Mouse (Mus musculus) spleen, adult 10 weeks (tissue): Measurements from ENCODE around the gene Ggn. TPM values are rescaled to one million over a fixed set of nuclear protein-coding genes. Genes with fewer than 3 reads are reported as not detected.

Experiments
- polyA plus RNA-seq: library from polyadenylated mRNA; stranded (reverse); fragments of 350-450 nt; fragmentation: Illumina TruSeq; extraction: RNeasy Lipid Tissue Mini Kit (QIAGEN cat#74804); gene quantifications from one replicate; pipeline ENCODE4 v1.2.3, GENCODE M21; 2015; ENCODE audit warnings: low replicate concordance; ENCODE audit not compliant: insufficient read depth

The Ggn gene
- not detected for polyA plus RNA-seq

DNA sequence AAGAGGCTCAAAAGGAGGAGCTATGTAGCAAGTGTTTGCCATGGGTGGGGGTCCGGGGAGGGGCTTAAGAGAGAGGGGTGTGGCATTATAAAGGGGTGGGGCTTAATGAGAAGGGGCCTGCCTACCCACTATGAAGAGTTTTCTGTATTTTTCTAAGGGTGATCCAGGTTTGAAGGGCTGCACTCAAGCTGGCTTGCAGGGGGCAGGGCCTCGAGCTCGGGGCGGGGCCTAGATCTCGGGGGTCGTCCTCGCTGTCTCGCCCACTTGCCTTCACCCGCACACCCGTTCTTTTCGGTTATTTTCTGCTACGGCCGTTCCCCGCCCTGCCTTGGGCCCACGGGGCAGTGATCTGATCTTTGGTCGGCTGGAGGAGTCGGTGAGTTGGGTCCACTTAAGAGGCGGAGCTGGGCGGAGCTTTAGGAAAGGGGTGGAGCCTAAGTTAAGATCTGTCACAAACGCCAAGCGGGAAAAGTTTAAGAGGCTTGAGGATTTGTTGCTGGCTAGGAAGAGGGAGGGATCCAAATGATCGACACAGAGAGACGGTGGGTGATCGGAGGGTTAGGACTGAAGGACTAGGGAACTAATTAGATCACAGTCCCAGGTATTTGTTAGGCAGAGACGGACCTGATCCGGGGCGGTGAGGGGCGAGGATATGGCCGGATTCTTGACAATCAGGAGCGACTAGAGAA lies at the start of gene Ggn, which contains the start of gene Spred3:
Ggn (plus strand) TSS at position 145 of the 689 bp plus-strand sequence.
Spred3 (minus strand) TSS at position 346 of the 689 bp plus-strand sequence.

GRCm38 (mm10) chr7:29124970-29125369 lies 45.0 kb upstream of the Ggn start, which contains the start of gene Ryr1:
TSS of gene Ryr1 (minus strand) at chr7:29125179.

DNA sequence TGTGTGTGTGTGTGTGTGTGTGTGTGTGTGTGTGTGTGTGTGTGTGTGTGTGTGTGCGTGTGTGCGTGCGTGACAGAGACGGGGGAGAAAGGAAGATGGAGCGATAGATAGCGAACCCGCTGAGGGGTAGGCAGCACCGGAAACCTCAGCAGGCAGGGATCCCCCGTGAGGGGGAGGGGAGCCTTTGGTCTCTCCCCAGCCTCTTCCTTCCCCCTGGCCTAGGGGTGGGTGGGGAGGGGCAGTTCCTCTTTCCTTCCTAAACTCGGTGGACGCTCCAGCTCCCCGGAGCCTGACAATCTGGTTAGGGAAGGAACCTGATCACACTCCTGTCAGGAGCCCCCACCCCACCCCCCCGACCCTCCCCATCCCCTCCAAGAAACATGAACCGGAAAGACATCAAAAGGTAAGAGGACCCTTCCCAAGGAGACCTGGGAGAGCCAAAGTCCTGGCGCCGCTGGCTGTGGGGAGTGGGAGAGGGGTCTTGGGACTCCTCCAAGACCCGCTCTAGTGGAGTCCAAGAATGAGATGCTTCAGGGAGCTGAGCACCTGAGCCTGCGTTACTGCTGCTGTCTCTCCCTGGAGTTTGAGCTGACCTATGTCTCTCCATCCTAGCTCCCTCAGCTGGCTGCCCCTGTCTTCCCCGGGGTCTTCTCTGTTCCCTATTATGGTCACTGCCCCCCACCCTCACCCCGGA lies 35.2 kb upstream of the Ggn start, which contains the start of gene Rasgrp4:
Rasgrp4 (plus strand) TSS at position 159 of the 694 bp plus-strand sequence.

GRCm38 (mm10) chr7:29155838-29156782 lies 13.9 kb upstream of the Ggn start, which contains the start of gene Fam98c:
TSS of gene Fam98c (minus strand) at chr7:29156234.

GRCm38 (mm10) chr7:29180077-29180853 lies 10.3 kb downstream of the Ggn start, which contains the start of gene Psmd8:
TSS of gene Psmd8 (minus strand) at chr7:29180701.

GRCm38 (mm10) chr7:29213675-29214082 lies 43.7 kb downstream of the Ggn start, which contains the start of gene Catsperg1:
TSS of gene Catsperg1 (minus strand) at chr7:29214035.

Other genes with a start within 250 kb of the Ggn start
- gene Actn4, start 207.9 kb upstream of the Ggn start, polyA plus RNA-seq = 115 TPM
- gene Eif3k, start 188.3 kb upstream of the Ggn start, polyA plus RNA-seq = 219 TPM
- gene Map4k1, start 188.2 kb upstream of the Ggn start, polyA plus RNA-seq = 73.6 TPM
- 0.65 TPM for gene Ryr1, start 45.0 kb upstream of the Ggn start, polyA plus RNA-seq
- 10.7 TPM for gene Rasgrp4, start 35.4 kb upstream of the Ggn start, polyA plus RNA-seq
- gene Fam98c, start 14.0 kb upstream of the Ggn start, polyA plus RNA-seq = 17.0 TPM
- 4.7 TPM for gene Spred3, start 201 bp downstream of the Ggn start, polyA plus RNA-seq
- 176 TPM for gene Psmd8, start 10.5 kb downstream of the Ggn start, polyA plus RNA-seq
- gene Catsperg1, start 43.8 kb downstream of the Ggn start, polyA plus RNA-seq = 2.8 TPM
- gene Kcnk6, start 62.3 kb downstream of the Ggn start, polyA plus RNA-seq = 19.7 TPM
- gene Yif1b, start 68.1 kb downstream of the Ggn start, polyA plus RNA-seq = 9.7 TPM
- 1.9 TPM for gene 2200002D01Rik, start 78.3 kb downstream of the Ggn start, polyA plus RNA-seq
- 39.3 TPM for gene Spint2, start 111.7 kb downstream of the Ggn start, polyA plus RNA-seq
- gene Ppp1r14a, start 119.1 kb downstream of the Ggn start, polyA plus RNA-seq = 3.5 TPM
- not detected for gene Dpf1, start 133.7 kb downstream of the Ggn start, polyA plus RNA-seq